Mouse (Mus musculus): Measurements from ENCODE around the gene Aoc3.
"Not testable (repeated sequence)": the region's sequence is repeated elsewhere in the genome, so short reads cannot be mapped to it uniquely, and the experiment has no call there.

Gene Aoc3

GRCm38 (mm10) chr11:101327311-101327710 lies 3.1 kb upstream of the Aoc3 start:
- no peak for DNase-seq (ENCODE audit: low read depth)

GRCm38 (mm10) chr11:101328941-101329635 lies 1.3 kb upstream of the Aoc3 start:
- no peak for DNase-seq (ENCODE audit: low read depth)

- not testable (repeated sequence) for DNase-seq (ENCODE audit: low read depth)
Observed at GRCm38 (mm10) chr11:101330961-101331360, 556 bp downstream of the Aoc3 start.

DNA sequence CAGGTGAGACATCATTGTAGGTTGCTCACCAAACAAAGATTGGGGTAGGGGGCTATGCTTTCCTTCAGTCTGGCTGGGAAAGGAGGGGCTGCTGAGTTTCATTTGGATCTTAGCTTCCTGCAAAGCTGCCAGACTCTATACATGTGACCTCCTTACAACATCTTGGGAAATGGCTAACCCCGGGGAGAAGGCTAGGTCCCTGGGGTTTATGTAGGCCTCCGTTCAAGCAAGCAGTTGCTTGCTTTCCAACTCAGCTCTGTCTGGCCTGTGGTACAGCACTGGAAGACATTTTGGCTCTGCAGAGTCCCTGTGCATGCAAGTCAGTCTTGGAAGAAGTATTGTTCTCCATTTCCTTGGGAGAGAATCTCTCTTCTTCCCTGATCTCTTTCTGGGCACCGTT lies 2.1 kb downstream of the Aoc3 start:
- no peak for DNase-seq (ENCODE audit: low read depth)

DNA sequence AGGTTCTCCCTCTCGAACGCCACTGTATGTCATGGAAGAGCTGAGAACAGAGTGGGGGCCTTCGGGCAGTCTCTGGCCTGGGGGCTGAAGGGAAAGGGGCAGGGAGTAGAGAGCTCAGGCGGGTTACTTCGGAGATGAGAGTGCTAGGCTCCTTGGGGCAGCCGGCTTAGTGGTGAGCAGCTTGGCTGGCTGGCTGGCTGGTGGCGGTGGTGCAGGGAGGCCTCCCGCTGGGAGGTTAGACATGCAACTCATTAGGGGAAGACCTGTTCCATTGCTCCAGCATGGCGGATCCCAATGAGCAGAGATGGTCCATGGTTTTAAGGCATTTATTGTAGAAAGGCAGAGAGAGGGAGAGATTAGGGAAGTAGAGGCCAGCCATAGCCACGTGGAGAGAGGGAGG lies 3.6 kb downstream of the Aoc3 start:
- no peak for DNase-seq (ENCODE audit: low read depth)

DNA sequence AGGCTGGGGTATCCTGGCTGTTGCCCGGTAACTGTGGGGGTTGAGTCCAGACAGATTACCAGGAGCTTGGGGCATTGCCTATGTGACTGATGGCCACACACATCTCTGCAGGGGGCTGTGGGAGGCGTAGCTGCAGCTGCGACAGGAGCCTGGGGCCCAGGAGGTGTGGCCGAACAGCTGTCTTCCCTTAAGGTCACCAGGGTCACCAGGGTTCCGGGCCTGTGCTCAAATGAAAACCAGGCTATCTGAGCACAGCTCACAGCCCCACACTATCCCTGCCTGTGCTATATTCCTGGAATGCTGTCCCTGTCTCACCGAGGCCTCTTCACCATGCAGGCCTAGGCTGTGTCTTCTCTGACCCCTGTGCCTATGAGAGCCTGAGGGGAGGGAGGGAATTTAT lies 4.1 kb downstream of the Aoc3 start:
- no peak for DNase-seq (ENCODE audit: low read depth)

GRCm38 (mm10) chr11:101335685-101336084 lies 5.3 kb downstream of the Aoc3 start:
- DNase-seq (ENCODE audit: low read depth) = no peak

GRCm38 (mm10) chr11:101338123-101338760 lies 7.8 kb downstream of the Aoc3 start:
- DNase-seq (ENCODE audit: low read depth) = peak; percentile 57

- DNase-seq (ENCODE audit: low read depth) = no peak
Observed at GRCm38 (mm10) chr11:101347083-101347775, 16.8 kb downstream of the Aoc3 start.

GRCm38 (mm10) chr11:101348774-101349173 lies 18.4 kb downstream of the Aoc3 start:
- no peak for DNase-seq (ENCODE audit: low read depth)

GRCm38 (mm10) chr11:101349216-101349615 lies 18.8 kb downstream of the Aoc3 start:
- no peak for DNase-seq (ENCODE audit: low read depth)

GRCm38 (mm10) chr11:101351100-101351720 lies 20.8 kb downstream of the Aoc3 start:
- no peak for DNase-seq (ENCODE audit: low read depth)

DNA sequence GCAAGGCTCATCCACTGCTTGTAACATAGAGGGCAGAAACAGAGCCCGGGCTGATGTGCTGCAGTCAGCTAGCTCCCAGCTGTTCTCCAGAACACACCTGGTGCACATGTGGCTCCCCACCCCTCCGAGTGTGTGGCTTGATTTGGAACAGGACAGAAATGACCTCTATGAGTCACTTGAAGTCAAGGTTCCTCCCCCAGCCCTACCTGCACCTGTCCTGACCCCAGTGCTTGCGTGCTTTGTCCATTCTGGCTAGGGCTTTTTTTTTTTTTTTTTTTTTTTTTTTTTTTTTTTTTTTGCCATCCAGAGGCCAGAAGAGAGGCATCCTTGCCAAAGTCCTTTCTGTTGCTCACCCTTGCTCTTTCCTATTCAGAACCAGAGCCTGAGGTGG lies 21.3 kb downstream of the Aoc3 start:
- no peak for DNase-seq (ENCODE audit: low read depth)

GRCm38 (mm10) chr11:101353436-101353835 lies 23.0 kb downstream of the Aoc3 start:
- DNase-seq (ENCODE audit: low read depth) = no peak

GRCm38 (mm10) chr11:101354438-101355010 lies 24.1 kb downstream of the Aoc3 start:
- no peak for DNase-seq (ENCODE audit: low read depth)

GRCm38 (mm10) chr11:101355916-101356315 lies 25.5 kb downstream of the Aoc3 start:
- no peak for DNase-seq (ENCODE audit: low read depth)

DNA sequence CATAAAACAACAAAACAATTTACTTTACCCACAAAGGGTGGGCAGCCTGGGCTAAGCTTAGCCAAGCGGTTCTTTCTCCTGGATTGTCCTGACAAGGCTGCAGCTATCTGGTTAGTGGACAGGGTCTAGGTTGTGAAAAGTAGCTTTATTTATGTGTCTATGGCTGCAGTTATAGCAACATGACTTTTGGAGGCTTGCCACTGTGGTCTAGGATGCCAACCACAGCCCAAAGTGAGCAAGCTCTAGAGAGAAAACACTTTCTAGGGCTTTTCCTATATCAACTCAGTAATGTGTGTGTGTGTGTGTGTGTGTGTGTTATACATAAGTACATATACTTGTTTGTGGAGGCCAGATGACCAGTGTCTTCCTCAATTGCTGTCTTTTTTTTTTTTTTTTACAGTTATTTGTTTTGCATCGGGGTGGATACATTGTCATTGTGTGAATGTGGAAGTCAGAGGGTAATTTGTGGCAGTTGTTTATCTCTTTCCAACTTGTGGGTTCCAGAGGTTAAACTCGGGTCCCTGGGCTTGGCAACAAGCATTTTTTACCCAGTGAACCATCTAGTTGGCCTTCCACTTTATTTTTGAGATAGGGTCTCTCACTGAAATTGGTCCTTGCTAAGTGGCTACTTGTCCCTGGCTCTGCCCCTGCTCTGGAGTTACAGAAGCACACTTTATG lies 27.2 kb downstream of the Aoc3 start:
- no peak for DNase-seq (ENCODE audit: low read depth)

GRCm38 (mm10) chr11:101359776-101360175 lies 29.4 kb downstream of the Aoc3 start:
- DNase-seq (ENCODE audit: low read depth) = no peak

GRCm38 (mm10) chr11:101360651-101361113 lies 30.3 kb downstream of the Aoc3 start:
- DNase-seq (ENCODE audit: low read depth) = no peak

- no peak for DNase-seq (ENCODE audit: low read depth)
Observed at GRCm38 (mm10) chr11:101364531-101364931, 34.1 kb downstream of the Aoc3 start.

DNA sequence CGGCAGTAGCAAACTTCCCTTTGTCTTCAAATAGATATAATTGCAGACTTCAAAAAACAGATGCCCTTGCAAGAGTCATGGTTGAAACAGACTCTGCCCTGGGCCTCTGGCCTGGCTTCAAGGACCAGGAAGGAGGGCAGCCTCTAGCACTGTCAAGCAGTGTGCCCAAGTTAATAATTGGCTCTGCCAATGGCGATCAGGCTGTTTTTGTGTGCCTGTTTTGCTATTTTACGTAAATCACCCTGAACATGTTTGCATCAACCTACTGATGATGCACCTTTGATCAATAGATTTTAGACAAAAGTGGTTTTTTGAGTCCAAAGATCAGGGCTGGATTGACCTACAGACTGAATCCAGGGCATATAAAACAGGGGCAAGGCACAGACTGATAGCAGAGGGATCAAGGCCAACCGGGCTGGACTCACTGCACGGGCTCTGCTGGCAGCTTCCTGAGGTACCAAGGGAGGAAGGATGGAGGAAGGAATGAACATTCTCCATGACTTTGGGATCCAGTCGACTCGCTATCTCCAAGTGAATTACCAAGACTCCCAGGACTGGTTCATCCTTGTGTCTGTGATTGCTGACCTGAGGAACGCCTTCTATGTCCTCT lies 37.0 kb downstream of the Aoc3 start, which contains the start of gene G6pc:
TSS of gene G6pc (plus strand) at position 236 of the 610 bp plus-strand sequence.
- no peak for DNase-seq (ENCODE audit: low read depth)
